Comparison of ENCODE assay signal across 22 mouse cellular contexts in genomic region chr19:5784958-5785577, GRCm38 (mm10). TPM values are rescaled to one million over a fixed set of nuclear protein-coding genes. Genes with fewer than 3 reads are reported as not detected.
A peak's percentile ranks its signal among the peaks of the same experiment; 100 is the strongest.
DNase-seq lines count a peak whose midpoint lies in the region; ATAC-seq and TF ChIP-seq lines count a peak whose summit lies in the region.
"Had no signal": no experiment of that assay in that cellular context is flagged by ENCODE, and none has a peak within 500 bp of the region (broad histone marks: within the 10 kb centered on the region; RNA-seq: fewer than 3 reads in every experiment).

No protein-coding gene starts in this region.

- no peaks in the 10 kb centered on the region for H3K27me3 ChIP-seq in forebrain, postnatal 0 days (ENCODE audit: insufficient read depth, low read length)
- H3K27me3 ChIP-seq in forebrain, embryonic 12.5 days: no peaks in the 10 kb centered on the region
- H3K27me3 ChIP-seq in kidney, postnatal 0 days (ENCODE audit: insufficient read depth, low read length): no peaks in the 10 kb centered on the region
- H3K27me3 ChIP-seq: embryonic facial prominence, embryonic 13.5 days; forebrain, embryonic 15.5 days; heart, embryonic 15.5 days; hindbrain, embryonic 15.5 days had no signal

- intact Hi-C loops in gastrocnemius, postnatal 14 days (cut with DNase I; ENCODE audit: low total_unique reads): loop anchor here (5.0 kb wide), 1 partner anchor 97 kb away; no protein-coding TSS in a partner anchor

- H3K4me1 ChIP-seq in forebrain, postnatal 0 days (ENCODE audit: insufficient read depth): no peaks in the 10 kb centered on the region
- 0 out of 2 replicates have a peak, but pooled peaks cover 3% of the 10 kb centered on the region for H3K4me1 ChIP-seq in forebrain, embryonic 12.5 days
- 0 out of 2 replicates have a peak, but pooled peaks cover 3% of the 10 kb centered on the region for H3K4me1 ChIP-seq in kidney, postnatal 0 days (replicated peaks; ENCODE audit: insufficient read depth, low read length)
- H3K4me1 ChIP-seq: forebrain, embryonic 15.5 days; hindbrain, embryonic 15.5 days had no signal

- no peak overlapping the region for H3K4me2 ChIP-seq in forebrain, postnatal 0 days (ENCODE audit: low read depth)
- no peak overlapping the region for H3K4me2 ChIP-seq in forebrain, embryonic 12.5 days
- no peak overlapping the region for H3K4me2 ChIP-seq in kidney, postnatal 0 days (ENCODE audit: low read length)
- H3K4me2 ChIP-seq: embryonic facial prominence, embryonic 13.5 days; forebrain, embryonic 15.5 days; heart, embryonic 15.5 days; hindbrain, embryonic 15.5 days had no signal

- H3K4me3 ChIP-seq in forebrain, postnatal 0 days (ENCODE audit: low read depth, low read length): no peak overlapping the region
- H3K4me3 ChIP-seq in forebrain, embryonic 12.5 days (replicated peaks): no peak overlapping the region
- no peak overlapping the region for H3K4me3 ChIP-seq in kidney, postnatal 0 days (replicated peaks; ENCODE audit: low read depth, low read length)
- H3K4me3 ChIP-seq: embryonic facial prominence, embryonic 13.5 days; forebrain, embryonic 15.5 days; heart, embryonic 10.5 days; heart, embryonic 15.5 days; hindbrain, embryonic 10.5 days; hindbrain, embryonic 15.5 days had no signal

- DNase-seq in forebrain, postnatal 0 days: no peak
- no peak for DNase-seq in kidney, postnatal 0 days (ENCODE audit: low spot score)
- no peak for DNase-seq in kidney, adult 8-10 months
- DNase-seq in 416B (ENCODE audit: low read depth): peak; percentile 44
- DNase-seq in MN1 (ENCODE audit: low spot score): peak; percentile 33
- DNase-seq in gastrocnemius, postnatal 14 days: no peak
- no peak for DNase-seq in thymus, postnatal 14 days
- DNase-seq: adrenal gland, postnatal 10 days; cerebellum, adult 11 months; cerebellum, adult 8-10 months; cerebellum, postnatal 25 days; gastrocnemius, postnatal 10 days had no signal

- no peak for ATAC-seq in forebrain, postnatal 0 days
- ATAC-seq in forebrain, embryonic 12.5 days (ENCODE audit: low FRiP score): no peak
- ATAC-seq in kidney, postnatal 0 days (replicated peaks; ENCODE audit: low FRiP score, low read depth): no peak
- ATAC-seq: forebrain, embryonic 15.5 days; inflammation-experienced regulatory T-cells, adult 6 months; intestine, postnatal 0 days had no signal

- H3K36me3 ChIP-seq in forebrain, postnatal 0 days (ENCODE audit: insufficient read depth): no peaks in the 10 kb centered on the region
- no peaks in the 10 kb centered on the region for H3K36me3 ChIP-seq in forebrain, embryonic 12.5 days (replicated peaks)
- H3K36me3 ChIP-seq in kidney, postnatal 0 days (ENCODE audit: insufficient read depth, low read length): no peaks in the 10 kb centered on the region
- H3K36me3 ChIP-seq: embryonic facial prominence, embryonic 13.5 days; forebrain, embryonic 15.5 days; G1E; heart, embryonic 10.5 days; heart, embryonic 15.5 days; hindbrain, embryonic 10.5 days; hindbrain, embryonic 15.5 days had no signal

- H3K27ac ChIP-seq in forebrain, postnatal 0 days (ENCODE audit: low read depth, low read length): no peak overlapping the region
- H3K27ac ChIP-seq in forebrain, embryonic 12.5 days: no peak overlapping the region
- no peak overlapping the region for H3K27ac ChIP-seq in kidney, postnatal 0 days
- H3K27ac ChIP-seq: embryonic facial prominence, embryonic 13.5 days; forebrain, embryonic 15.5 days; heart, embryonic 10.5 days; heart, embryonic 15.5 days; hindbrain, embryonic 10.5 days; hindbrain, embryonic 15.5 days had no signal

- peak; percentile 18; the same call in 1 of the 2 replicates for TF ChIP-seq CTCF in forebrain, postnatal 0 days (IDR thresholded peaks at IDR 0.05; ENCODE audit: low read depth)
- 0 out of 2 replicates have a peak, but pooled peaks have one; percentile 10 for TF ChIP-seq CTCF in kidney, postnatal 0 days (IDR thresholded peaks at IDR 0.05; ENCODE audit: low read depth)

- H3K9ac ChIP-seq in forebrain, postnatal 0 days: no peak overlapping the region
- H3K9ac ChIP-seq in forebrain, embryonic 12.5 days: no peak overlapping the region
- H3K9ac ChIP-seq in kidney, postnatal 0 days (ENCODE audit: low read depth, low read length): no peak overlapping the region
- H3K9ac ChIP-seq: embryonic facial prominence, embryonic 13.5 days; forebrain, embryonic 15.5 days; heart, embryonic 15.5 days; hindbrain, embryonic 15.5 days had no signal

- H3K9me3 ChIP-seq in forebrain, postnatal 0 days (ENCODE audit: low read length): no peaks in the 10 kb centered on the region
- H3K9me3 ChIP-seq in forebrain, embryonic 12.5 days: no peaks in the 10 kb centered on the region
- H3K9me3 ChIP-seq in kidney, postnatal 0 days (replicated peaks; ENCODE audit: low read length): no peaks in the 10 kb centered on the region
- H3K9me3 ChIP-seq: embryonic facial prominence, embryonic 13.5 days; forebrain, embryonic 15.5 days; G1E; heart, embryonic 10.5 days; heart, embryonic 15.5 days; hindbrain, embryonic 10.5 days; hindbrain, embryonic 15.5 days had no signal

- WGBS in forebrain, postnatal 0 days: 55% methylated on average over 10 of the region's 10 CpGs
- WGBS in forebrain, embryonic 12.5 days: 62% methylated on average over 10 of the region's 10 CpGs
- WGBS in kidney, postnatal 0 days: 62% methylated on average over 10 of the region's 10 CpGs

RNA-seq across cellular contexts. Expression of gene Scyl1, which starts 13.8 kb away (rescaled TPM):
- total RNA-seq in forebrain, postnatal 0 days (2014; rRNA removed): 79.8 and 98.1 TPM in 2 replicates
- polyA plus RNA-seq in forebrain, postnatal 0 days (2015; fragmentation: Nextera tagmentation; extraction: Ambion mirVana): 62.7 and 68.8 TPM in 2 replicates
- polyA plus RNA-seq in forebrain, embryonic 12.5 days (2016; fragmentation: Nextera tagmentation; extraction: Ambion mirVana): 63.4 and 65.3 TPM in 2 replicates
- 63.5 and 65.1 TPM in 2 replicates for polyA plus RNA-seq in kidney, postnatal 0 days (2015; fragmentation: Nextera tagmentation; extraction: Ambion mirVana)
- 10 to 100 TPM; 56.8 to 64.9 TPM for total RNA-seq in gastrocnemius, postnatal 14 days (2021)

RNA-seq across cellular contexts. Expression of gene Ltbp3, which starts 44.4 kb away (rescaled TPM):
- total RNA-seq in forebrain, postnatal 0 days (2014; rRNA removed): 21.3 and 22.7 TPM in 2 replicates
- polyA plus RNA-seq in forebrain, postnatal 0 days (2015; fragmentation: Nextera tagmentation; extraction: Ambion mirVana): 5.9 and 12.4 TPM in 2 replicates
- 10.0 and 12.0 TPM in 2 replicates for polyA plus RNA-seq in forebrain, embryonic 12.5 days (2016; fragmentation: Nextera tagmentation; extraction: Ambion mirVana)
- polyA plus RNA-seq in kidney, postnatal 0 days (2015; fragmentation: Nextera tagmentation; extraction: Ambion mirVana): 22.3 and 23.9 TPM in 2 replicates
- total RNA-seq in gastrocnemius, postnatal 14 days (2021): 10 to 100 TPM; 57.0 to 66.4 TPM

RNA-seq across cellular contexts. Expression of gene Fam89b, which starts 55.6 kb away (rescaled TPM):
- 169 and 172 TPM in 2 replicates for total RNA-seq in forebrain, postnatal 0 days (2014; rRNA removed)
- polyA plus RNA-seq in forebrain, postnatal 0 days (2015; fragmentation: Nextera tagmentation; extraction: Ambion mirVana): 165 and 200 TPM in 2 replicates
- polyA plus RNA-seq in forebrain, embryonic 12.5 days (2016; fragmentation: Nextera tagmentation; extraction: Ambion mirVana): 170 and 172 TPM in 2 replicates
- 91.0 and 92.7 TPM in 2 replicates for polyA plus RNA-seq in kidney, postnatal 0 days (2015; fragmentation: Nextera tagmentation; extraction: Ambion mirVana)
- total RNA-seq in gastrocnemius, postnatal 14 days (2021): 10 to 100 TPM; 29.6 to 32.9 TPM

RNA-seq across cellular contexts. Expression of gene Ehbp1l1, which starts 59.0 kb away (rescaled TPM):
- total RNA-seq in forebrain, postnatal 0 days (2014; rRNA removed): 28.5 and 33.2 TPM in 2 replicates
- polyA plus RNA-seq in forebrain, postnatal 0 days (2015; fragmentation: Nextera tagmentation; extraction: Ambion mirVana): 41.3 and 53.0 TPM in 2 replicates
- polyA plus RNA-seq in forebrain, embryonic 12.5 days (2016; fragmentation: Nextera tagmentation; extraction: Ambion mirVana): 6.1 and 6.7 TPM in 2 replicates
- 14.3 and 15.0 TPM in 2 replicates for polyA plus RNA-seq in kidney, postnatal 0 days (2015; fragmentation: Nextera tagmentation; extraction: Ambion mirVana)
- 100 to 1,000 TPM; 246 to 269 TPM for total RNA-seq in gastrocnemius, postnatal 14 days (2021)

Comparison
In these comparisons a context has a peak if more than half of its experiments do, and no peak if none do; other contexts are left out.
1. DNase-seq: peak in 416B (single experiment) and MN1 (single experiment); none in forebrain, postnatal 0 days (single experiment), kidney, postnatal 0 days (single experiment), kidney, adult 8-10 months (0 of 2), gastrocnemius, postnatal 14 days (single experiment) and thymus, postnatal 14 days (single experiment).